Mouse (Mus musculus): Measurements from ENCODE around the gene Gm10401.

Gene Gm10401

DNA sequence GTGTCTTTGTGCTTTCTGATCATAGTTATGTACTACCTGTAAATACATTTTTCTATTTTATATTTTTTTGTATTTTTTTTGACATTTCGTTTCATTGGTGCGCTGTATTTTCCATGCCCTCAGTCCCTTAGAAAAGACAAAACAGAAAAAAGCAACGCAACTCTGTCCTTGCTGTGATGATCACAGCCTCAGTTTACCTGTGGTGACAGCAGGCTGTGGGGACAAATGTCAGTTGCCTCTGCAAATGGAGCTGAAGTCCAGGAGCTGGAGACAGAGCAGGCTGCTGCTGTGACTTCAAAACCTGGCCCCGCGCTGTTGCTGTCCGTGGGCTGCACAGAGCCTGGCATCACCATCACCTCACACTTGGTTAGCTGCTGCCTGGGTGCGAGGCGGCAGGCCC, at the start of gene Gm10401:
Gm10401 (minus strand) TSS at position 101 of the 400 bp plus-strand sequence.
- no peak for DNase-seq (ENCODE audit: low spot score in 2 of 2)

DNA sequence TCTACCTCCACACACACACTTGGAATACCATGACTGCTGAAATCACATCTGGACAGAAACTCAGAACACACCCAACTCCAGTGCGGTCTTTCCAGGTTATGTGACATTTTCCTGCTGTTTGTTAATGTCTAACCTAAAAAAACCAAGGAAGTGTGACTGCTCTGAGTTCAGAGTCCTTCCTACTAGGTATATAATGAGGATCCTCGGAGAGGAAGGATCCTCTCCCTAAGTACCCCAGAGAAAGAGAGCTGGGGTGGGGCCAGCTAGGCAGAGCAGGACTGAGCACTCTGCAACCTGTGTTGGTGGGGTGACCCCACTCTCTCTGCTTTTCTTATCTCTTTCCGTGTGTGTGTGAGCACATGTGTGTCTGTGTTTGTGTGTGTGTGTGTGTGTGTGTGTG, 49.3 kb upstream of the Gm10401 start:
- DNase-seq (ENCODE audit: low spot score in 2 of 2), result no peak

GRCm38 (mm10) chr5:115146747-115147130, 48.6 kb upstream of the Gm10401 start:
- DNase-seq (ENCODE audit: low spot score in 2 of 2), result no peak

DNA sequence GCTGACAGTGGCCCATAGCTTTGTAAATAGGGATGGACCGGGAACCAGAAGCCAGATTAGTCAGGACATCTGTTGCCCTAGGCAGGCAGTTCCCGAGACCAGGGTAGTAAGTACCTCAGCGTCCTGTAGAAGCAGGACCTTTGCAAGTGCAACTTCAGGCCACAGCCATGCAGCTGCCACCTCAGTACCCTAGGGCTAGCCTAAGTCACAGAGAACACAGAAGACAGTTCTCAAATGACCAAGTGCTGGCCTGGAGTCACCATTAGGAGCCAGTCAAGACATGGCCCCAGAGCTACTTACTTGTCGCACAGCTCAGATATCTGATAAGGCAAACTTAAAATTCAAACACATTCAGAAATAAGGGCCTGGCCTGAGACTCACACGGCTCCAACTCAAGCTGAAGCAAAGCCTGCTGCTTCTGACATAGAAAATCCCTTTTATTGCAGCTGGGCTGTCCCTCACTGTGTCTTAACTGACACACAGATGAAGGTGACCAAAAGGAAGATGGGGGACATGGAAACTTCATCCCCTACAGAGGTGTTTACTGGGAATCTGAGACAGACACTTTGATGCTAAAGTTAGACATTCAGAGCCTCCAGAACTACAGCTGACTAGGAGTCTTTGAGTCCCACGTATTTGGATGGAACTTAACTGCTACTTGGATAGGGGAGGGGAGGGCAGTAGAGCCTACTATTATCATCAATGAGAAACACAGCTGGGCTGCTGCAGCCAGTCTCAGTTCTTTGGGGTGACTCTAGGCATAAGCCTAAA, 48.1 kb upstream of the Gm10401 start:
- no peak for DNase-seq (ENCODE audit: low spot score in 2 of 2)

DNA sequence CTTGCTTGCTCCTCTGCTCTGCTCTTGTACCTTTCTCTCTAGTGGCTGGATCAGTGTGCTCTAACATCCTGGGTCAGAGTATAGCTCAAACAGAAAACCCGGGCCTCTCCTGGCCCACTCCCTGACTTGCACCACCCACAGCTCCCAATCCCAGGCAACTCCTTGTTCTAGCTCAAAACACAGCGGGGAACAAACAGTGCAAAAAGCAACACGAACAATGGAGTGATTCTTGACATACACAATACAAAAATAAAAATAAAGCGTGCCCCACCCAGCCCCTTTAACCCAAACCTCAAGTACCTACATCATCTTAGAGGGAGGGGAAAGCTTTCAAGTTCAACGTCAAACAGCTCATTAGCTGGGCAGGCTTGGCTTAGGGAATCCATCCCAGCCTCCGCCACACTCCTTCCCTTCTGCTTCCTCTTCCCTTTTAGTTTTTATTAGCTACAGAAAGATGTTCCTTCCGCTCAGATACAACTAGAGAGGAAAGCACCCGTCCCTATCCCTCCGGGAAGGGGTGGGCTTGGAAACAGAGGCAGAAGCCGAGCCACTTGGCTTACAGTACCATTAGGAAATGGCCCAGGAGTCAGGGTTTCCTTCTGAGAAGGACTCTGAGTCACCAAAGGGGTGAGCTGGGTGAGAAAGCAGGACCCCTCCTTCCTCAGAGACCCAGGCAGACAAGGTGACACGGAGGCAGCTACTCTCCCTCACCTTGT, 47.3 kb upstream of the Gm10401 start:
- no peak for DNase-seq (ENCODE audit: low spot score in 2 of 2)

DNA sequence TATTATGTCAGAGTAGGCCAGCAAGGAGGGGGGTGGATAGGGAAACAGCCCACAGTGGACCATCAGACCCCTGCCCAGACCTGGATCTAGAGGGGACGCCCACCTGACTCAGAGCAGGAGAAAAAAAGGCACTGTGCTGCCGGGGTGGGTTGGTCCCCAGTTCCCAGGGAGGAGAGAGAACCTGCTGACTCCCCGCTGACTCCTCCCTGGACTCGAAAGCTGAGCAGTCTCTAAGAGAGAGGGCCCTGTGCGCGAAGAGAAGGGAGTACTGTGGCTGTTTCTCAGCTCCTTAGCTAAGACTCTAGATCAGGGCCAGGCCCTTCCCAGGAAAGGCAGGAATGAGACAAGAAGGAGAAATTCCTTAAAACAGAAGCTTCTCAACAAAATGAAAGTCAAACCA, 46.4 kb upstream of the Gm10401 start:
- DNase-seq (ENCODE audit: low spot score in 2 of 2), result no peak

GRCm38 (mm10) chr5:115143552-115143951, 45.5 kb upstream of the Gm10401 start:
- DNase-seq (ENCODE audit: low spot score in 2 of 2), result peak; percentile 76 to 81

DNA sequence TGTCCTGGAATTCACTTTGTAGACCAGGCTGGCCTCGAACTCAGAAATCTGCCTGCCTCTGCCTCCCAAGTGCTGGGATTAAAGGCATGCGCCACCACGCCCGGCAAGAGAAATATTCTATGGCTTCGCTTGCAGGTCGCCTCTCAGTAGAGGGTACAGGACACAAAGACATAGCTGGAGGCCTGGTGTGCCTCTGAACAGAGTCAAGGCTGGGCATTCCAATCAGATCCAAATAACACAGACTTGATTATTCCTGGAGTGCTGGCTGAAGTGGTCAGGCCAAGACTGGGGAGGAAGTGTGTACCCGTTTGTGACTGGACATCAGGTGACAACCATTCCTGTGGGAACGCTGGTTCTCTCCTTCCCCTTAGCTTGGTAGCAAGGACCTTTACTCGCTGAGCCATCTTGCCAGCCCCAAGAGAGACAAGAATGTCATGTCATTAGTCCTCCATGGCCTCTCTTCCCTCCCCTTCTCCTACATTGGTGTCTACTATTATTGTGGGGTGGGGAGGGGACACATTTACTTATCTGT, 44.1 kb upstream of the Gm10401 start:
- DNase-seq (ENCODE audit: low spot score in 2 of 2), result no peak

- DNase-seq (ENCODE audit: low spot score in 2 of 2), result peak in 1 of 2 experiments; percentile 15
Observed at GRCm38 (mm10) chr5:115140726-115141125, 42.6 kb upstream of the Gm10401 start.

- peak in 1 of 2 experiments; percentile 18 for DNase-seq (ENCODE audit: low spot score in 2 of 2)
Observed at GRCm38 (mm10) chr5:115139124-115139523, 41.0 kb upstream of the Gm10401 start.

DNA sequence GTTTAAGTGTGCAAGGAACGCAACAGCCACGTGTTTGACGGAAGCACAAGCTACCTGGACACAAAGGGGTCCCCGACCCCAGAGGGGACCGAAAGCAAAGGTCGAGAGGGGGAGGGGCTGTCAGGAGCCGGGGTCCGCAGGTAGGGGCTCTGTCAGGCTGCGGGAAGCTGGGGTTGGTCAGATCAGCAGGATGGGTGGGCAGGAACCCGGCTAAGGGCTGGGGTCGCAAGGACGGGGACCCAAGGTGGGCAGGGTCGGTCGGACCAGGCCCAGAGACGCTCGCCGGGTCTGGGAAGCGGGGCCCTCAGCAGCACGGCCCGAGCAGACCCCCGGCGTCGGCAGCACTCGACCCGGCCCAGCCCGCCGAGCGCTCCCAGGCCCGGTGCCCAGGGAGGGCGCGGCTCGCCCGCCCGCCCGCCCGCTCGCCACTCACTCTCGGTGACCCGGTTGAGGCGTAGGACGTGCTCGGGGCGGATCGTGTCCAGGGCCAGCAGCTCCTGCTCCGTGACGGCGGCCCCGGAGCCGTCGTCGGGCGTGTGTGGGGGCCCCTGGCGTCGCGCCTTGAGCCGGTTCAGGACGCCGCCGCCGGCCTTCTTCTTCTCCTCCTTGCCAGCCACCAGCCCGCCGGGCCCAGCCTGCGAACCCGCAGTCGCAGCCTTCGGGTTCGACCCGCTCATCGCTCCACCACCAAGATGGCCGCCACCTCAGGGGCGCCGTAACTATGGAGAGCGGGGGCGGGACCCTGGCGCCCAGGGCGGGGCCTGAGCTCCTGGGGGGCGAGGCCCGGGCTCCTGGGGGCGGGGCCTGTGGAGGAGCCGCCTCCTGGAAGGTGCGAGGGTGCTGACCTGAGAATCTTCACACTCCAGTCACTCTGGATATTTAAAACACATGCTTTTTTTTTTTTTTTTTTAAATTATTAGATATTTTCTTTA, 36.4 kb upstream of the Gm10401 start, which contains the start of gene Unc119b:
Unc119b (minus strand) TSS at position 742 of the 932 bp plus-strand sequence.
- peak; percentile 90 to 91 for DNase-seq (ENCODE audit: low spot score in 2 of 2)

DNA sequence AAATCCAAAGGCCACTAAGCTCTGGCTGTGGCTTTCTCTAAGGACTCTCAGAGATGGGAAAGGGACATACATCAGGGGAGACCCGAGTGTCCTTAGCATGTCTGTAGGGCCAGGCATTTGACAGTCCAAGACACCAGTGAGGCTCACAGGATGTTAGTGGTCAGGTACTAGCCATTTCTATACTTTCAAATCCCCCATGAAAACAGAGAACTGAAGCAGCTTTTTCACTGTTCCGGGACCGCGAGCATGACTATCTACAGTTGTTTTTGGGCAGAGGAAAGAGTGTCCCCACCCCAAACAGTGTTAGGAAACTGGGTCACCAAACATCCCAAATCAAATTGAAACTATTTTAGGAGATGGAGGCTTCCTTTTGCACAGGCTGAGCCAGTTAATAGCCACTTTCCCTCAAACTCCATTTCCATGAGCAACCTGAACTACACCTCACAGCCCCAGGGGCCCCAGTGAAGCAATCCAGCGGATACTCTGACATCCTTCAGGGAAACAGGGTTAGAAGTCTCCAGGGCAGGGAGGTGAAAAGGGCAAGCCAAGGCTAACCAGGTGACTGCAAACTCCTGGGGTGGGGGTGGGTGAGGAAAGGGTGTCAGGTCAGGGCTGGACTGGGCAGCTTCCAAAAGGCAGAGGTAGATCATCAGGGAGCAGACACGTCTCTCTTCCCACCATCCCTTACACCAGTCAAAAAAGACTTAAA, 35.4 kb upstream of the Gm10401 start:
- DNase-seq (ENCODE audit: low spot score in 2 of 2), result no peak

- DNase-seq (ENCODE audit: low spot score in 2 of 2), result no peak
Observed at GRCm38 (mm10) chr5:115132465-115132864, 34.4 kb upstream of the Gm10401 start.

DNA sequence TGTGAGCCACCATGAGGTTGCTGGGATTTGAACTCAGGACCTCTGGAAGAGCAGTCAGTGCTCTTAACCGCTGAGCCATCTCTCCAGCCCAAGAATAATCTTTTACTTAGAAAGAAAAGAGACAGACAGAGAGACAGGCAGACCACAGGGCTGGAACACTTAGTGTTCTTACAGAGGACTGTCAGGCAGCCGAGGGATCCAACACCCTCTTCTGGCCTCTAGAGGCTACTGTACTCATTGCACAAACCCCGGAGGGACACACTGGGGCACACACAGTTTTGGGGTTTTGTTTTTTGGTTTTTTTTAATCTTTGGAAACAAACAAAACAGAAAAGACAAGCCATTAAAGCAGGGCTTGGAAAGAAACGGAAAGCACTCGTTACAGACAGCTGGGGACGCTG, 31.2 kb upstream of the Gm10401 start:
- no peak for DNase-seq (ENCODE audit: low spot score in 2 of 2)

GRCm38 (mm10) chr5:115127421-115128179, 29.5 kb upstream of the Gm10401 start:
- no peak for DNase-seq (ENCODE audit: low spot score in 2 of 2)

DNA sequence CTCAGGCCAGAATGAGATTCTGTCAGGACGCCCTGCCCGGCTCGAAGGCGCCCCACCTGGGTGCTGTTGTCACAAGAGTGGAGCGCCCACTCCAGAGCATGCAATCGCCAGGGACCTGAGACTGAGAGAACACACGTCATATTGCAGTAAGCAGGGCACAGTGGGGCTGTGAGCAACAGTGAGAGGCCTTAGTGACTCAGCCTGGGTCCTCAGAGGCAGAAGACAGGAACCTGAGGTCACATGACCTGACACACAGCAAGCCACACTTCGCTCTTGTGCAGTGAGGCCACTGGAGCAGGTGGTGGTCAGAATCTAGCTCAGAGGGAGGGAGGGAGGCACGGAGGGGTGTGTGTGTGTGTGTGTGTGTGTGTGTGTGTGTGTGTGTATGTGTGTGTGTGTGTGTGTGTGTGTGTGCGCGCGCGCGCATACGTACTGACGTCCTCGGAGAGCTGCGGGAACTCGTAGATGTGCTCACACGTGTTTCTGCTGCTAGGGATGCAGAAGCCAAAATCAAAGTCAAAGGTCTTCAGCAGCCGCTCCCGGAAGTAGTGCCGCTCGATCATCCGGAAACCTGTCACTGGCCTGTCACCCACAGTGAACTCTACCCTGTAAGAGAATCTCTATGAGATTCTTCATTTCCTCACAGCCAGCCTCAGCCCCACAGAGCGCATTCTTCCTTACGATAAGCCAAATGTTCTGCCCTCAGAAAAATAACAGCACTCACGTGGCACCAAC, 28.6 kb upstream of the Gm10401 start:
- DNase-seq (ENCODE audit: low spot score in 2 of 2), result no peak

GRCm38 (mm10) chr5:115125211-115125871, 27.2 kb upstream of the Gm10401 start:
- DNase-seq (ENCODE audit: low spot score in 2 of 2), result peak; percentile 87 to 89

GRCm38 (mm10) chr5:115124690-115125089, 26.6 kb upstream of the Gm10401 start:
- no peak for DNase-seq (ENCODE audit: low spot score in 2 of 2)

GRCm38 (mm10) chr5:115120978-115121377, 22.9 kb upstream of the Gm10401 start:
- peak in 1 of 2 experiments; percentile 36 for DNase-seq (ENCODE audit: low spot score in 2 of 2)
